Mouse (Mus musculus): ENCODE measurements around the gene Ddx41. TPM values are rescaled to one million over a fixed set of nuclear protein-coding genes. Genes with fewer than 3 reads are reported as not detected.
"Not testable (repeated sequence)": the region's sequence is repeated elsewhere in the genome, so short reads cannot be mapped to it uniquely, and the experiment has no call there.

The Ddx41 gene
- 61.4 and 66.2 TPM in 2 replicates for polyA plus RNA-seq (2015; fragmentation: Nextera tagmentation; extraction: Ambion mirVana)

DNA sequence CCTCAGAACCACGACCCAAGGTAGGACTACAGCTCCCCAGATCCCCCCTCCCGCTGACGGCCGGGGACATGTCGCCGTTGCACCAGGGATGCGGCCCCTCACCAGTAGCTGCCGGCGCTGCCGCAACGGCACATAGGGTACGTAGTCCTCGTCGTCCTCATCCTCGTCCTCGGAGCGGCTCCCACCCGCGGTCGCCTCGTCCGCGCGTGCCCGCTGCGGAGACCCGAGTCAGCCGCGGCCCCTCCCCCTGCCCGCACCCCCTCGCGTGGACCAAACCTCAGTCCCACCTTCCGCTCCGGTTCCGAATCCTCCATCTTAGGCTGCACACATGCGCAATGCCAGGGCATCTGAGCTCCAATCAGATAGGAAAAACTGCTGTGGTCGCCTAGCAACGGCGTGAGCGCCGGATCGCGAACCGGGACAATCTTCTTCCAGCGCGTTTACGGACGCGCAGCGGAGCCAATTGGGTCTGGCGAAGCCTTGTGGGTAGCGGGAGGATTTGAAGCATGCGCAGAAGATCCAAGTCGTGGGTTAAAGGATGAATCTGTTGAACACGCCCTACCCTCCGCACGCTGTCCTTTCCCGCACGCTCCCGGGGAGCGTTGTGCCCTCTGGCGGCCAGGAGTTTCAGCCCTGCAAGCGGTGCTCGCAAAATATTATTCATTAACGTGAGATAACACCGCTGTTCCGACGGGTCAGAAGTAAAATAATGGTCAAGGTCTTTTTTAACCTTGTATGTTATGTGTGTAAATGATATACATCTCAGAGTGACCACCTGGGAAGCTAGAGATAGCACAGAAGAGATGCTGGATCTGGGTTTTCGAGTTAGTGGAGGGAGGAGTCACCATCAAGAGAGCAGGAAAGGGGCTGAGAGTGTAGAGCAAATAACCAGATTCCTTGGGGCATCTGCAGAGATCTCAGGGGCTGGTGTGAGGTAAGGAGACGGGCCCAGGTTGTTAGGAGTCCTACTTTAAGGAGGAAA lies at the start of gene Ddx41:
TSS of gene Ddx41 (minus strand) at position 465 of the 982 bp plus-strand sequence.
- WGBS = under 1% methylated on average over 70 of the region's 70 CpGs
- peak within 1 kb of the TSS; percentile 89 for H3K4me3 ChIP-seq (replicated peaks)
- no peaks in the 10 kb centered on the region for H3K9me3 ChIP-seq (replicated peaks)
- no peaks in the 10 kb centered on the region for H3K27me3 ChIP-seq
- peak within 1 kb of the TSS; percentile 91 for H3K4me2 ChIP-seq (replicated peaks)
- peak within 1 kb of the TSS; percentile 92 for H3K9ac ChIP-seq
- peak within 1 kb of the TSS; percentile 45 for H3K27ac ChIP-seq (replicated peaks)
- peaks cover 72% of the 10 kb centered on the region for H3K36me3 ChIP-seq
- ATAC-seq (ENCODE audit: insufficient number of reproducible peaks, low FRiP score, low TSS enrichment, low read depth) = peak; percentile 96
- H3K4me1 ChIP-seq = peaks cover 17% of the 10 kb centered on the region

DNA sequence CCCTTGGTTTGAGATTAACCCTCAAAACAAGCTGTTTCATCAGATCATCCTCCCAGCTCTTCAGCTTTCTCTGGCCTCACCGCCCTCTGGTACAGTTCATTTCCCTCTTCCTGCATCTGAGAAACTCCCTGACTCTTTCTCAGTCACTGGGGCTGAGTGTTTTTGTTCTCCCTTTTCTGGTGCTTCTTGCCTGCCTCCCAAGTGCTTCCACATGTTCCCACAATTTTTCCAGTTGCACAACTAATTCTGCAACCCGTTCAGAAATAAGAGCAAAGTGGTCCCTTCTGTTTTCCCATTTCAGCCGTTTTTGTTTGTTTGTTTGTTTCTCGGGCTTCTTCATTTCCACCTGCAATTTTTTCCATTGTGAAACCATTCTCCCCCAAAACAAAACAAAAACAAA lies 41.6 kb upstream of the Ddx41 start:
- WGBS = 65% methylated on average over 4 of the region's 4 CpGs
- ATAC-seq (ENCODE audit: insufficient number of reproducible peaks, low FRiP score, low TSS enrichment, low read depth) = no peak
- H3K9me3 ChIP-seq (replicated peaks) = no peaks in the 10 kb centered on the region
- H3K27me3 ChIP-seq = no peaks in the 10 kb centered on the region
- no peak overlapping the region for H3K27ac ChIP-seq (replicated peaks)
- no peaks in the 10 kb centered on the region for H3K4me1 ChIP-seq
- H3K9ac ChIP-seq = no peak overlapping the region
- H3K4me2 ChIP-seq (replicated peaks) = no peak overlapping the region
- no peaks in the 10 kb centered on the region for H3K36me3 ChIP-seq
- no peak overlapping the region for H3K4me3 ChIP-seq (replicated peaks)

DNA sequence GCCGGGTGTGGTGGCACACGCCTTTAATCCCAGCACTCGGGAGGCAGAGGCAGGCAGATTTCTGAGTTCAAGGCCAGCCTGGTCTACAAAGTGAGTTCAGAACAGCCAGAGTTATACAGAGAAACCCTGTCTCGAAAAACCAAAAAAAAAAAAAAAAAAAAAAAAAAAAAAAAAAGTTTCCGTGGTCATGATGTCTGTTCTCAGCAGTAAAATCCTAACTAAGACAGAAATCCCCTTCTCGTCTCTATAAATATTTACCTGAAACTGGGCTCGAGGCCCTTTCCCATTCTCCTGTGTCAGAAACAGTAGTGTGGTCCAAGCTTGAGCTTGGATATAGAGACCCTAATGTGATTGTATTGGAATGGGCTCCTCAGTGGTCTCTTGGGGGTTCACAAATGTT lies 40.4 kb upstream of the Ddx41 start:
- not testable (repeated sequence) for H3K9me3 ChIP-seq (replicated peaks); H3K4me2 ChIP-seq (replicated peaks); H3K9ac ChIP-seq; ATAC-seq (ENCODE audit: insufficient number of reproducible peaks, low FRiP score, low TSS enrichment, low read depth); H3K4me1 ChIP-seq; H3K4me3 ChIP-seq (replicated peaks); H3K36me3 ChIP-seq; H3K27me3 ChIP-seq; H3K27ac ChIP-seq (replicated peaks)
- WGBS = 89% methylated on average over 7 of the region's 7 CpGs

DNA sequence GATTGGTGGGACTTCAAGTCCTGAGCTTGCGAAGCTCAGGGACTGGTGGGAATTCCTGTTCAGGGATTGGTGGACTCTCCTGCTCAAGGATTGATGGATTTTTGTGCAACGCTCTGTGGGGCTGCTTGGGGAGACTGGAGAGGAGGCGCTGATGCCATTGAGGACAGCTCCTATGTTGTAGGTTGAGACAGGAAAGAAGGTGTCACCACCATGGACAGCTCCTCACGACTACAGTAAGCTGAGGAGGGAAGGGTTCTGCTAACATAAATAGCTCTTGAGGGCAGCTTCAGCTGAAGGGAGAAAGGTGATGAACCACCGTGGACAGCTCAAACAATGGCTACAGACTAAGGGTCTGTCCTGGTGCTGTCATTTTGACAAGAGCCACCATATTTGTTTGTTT lies 39.5 kb upstream of the Ddx41 start:
- Histone ChIP-seq H3K4me3 (replicated peaks) (no peak overlapping the region), H3K27ac (replicated peaks) (no peak overlapping the region), H3K4me1 (0 out of 2 replicates have a peak, but pooled peaks cover 4% of the 10 kb centered on the region), H3K27me3 (no peaks in the 10 kb centered on the region), H3K9me3 (replicated peaks) (no peaks in the 10 kb centered on the region), H3K4me2 (replicated peaks) (no peak overlapping the region), H3K36me3 (no peaks in the 10 kb centered on the region), H3K9ac (no peak overlapping the region)
- 55% methylated on average over 5 of the region's 5 CpGs for WGBS
- no peak for ATAC-seq (ENCODE audit: insufficient number of reproducible peaks, low FRiP score, low TSS enrichment, low read depth)

DNA sequence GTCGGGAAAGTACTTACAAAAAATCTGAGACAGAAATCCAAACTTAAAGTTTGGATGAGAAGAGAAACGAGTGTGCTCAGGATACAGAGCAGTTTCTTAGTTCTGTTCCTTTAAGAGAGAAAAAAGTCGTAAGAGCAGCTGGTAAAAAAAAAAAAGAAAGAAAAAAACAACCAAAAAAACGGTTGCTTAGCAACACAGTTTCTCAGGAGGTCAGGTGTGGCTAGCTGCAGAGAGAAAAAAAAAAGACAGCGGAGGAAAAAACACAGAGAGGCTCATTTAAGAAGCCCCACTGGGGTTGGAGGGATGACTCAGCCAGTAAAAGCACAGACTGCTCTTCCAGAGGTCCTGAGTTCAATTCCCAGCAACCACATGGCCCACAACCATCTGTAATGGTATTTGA lies 37.9 kb upstream of the Ddx41 start:
- Histone ChIP-seq H3K9ac (no peak overlapping the region), H3K9me3 (replicated peaks) (no peaks in the 10 kb centered on the region), H3K4me3 (replicated peaks) (no peak overlapping the region), H3K36me3 (no peaks in the 10 kb centered on the region), H3K4me1 (peaks cover 13% of the 10 kb centered on the region), H3K27me3 (no peaks in the 10 kb centered on the region), H3K4me2 (replicated peaks) (no peak overlapping the region), H3K27ac (replicated peaks) (no peak overlapping the region)
- 72% methylated on average over 5 of the region's 5 CpGs for WGBS
- no peak for ATAC-seq (ENCODE audit: insufficient number of reproducible peaks, low FRiP score, low TSS enrichment, low read depth)

DNA sequence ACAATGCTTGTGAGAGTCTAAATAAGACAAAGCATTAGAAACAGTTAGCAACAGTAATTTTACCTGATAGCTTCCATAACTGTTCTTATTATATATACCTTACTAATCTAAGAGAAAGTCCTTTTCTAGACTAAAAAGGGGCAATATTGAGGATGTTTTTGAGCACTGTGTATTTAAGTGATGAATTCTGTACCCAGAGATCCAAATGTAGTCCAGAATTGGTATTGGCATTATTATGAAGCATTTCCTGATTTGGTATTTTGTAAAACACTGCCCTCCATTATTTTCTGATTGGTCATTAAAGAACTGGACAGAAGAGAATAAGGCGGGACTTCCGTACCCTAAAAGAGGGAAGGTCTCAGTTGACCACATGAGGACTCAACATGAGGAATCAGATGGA lies 37.0 kb upstream of the Ddx41 start, which contains the start of gene Tmed9:
TSS of gene Tmed9 (plus strand) at position 301 of the 400 bp plus-strand sequence.
- no peak within 1 kb of the TSS for H3K9ac ChIP-seq
- no peaks in the 10 kb centered on the region for H3K36me3 ChIP-seq
- H3K4me3 ChIP-seq (replicated peaks) = no peak within 1 kb of the TSS
- 95% methylated on average over 2 of the region's 2 CpGs for WGBS
- H3K27me3 ChIP-seq = no peaks in the 10 kb centered on the region
- no peak for ATAC-seq (ENCODE audit: insufficient number of reproducible peaks, low FRiP score, low TSS enrichment, low read depth)
- H3K27ac ChIP-seq (replicated peaks) = no peak within 1 kb of the TSS
- no peak within 1 kb of the TSS for H3K4me2 ChIP-seq (replicated peaks)
- H3K9me3 ChIP-seq (replicated peaks) = no peaks in the 10 kb centered on the region
- peaks cover 18% of the 10 kb centered on the region for H3K4me1 ChIP-seq

DNA sequence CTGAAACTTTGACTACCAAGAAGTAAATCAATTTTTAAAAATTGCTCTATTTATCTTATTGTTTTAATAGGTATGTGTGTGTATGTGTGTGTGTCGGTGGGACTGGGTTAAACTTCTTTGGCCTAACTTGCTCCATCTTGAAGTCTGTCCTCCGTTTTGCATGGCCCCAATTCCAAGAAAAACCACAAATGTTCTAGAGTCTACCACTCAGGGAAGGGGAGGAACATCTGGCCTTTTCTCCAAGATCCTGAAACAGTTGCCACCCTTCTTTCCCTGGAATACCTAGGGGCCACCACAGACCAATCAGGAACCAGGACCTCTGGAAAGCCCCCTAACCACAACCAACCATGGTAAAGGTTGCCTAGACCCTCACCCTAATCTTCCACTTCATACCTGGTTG lies 35.5 kb upstream of the Ddx41 start:
- H3K27ac ChIP-seq (replicated peaks) = no peak overlapping the region
- H3K9ac ChIP-seq = no peak overlapping the region
- H3K4me3 ChIP-seq (replicated peaks) = no peak overlapping the region
- H3K4me2 ChIP-seq (replicated peaks) = 0 out of 2 replicates have a peak overlapping the region, but pooled peaks have one; percentile 4
- H3K36me3 ChIP-seq = peaks cover 9% of the 10 kb centered on the region
- ATAC-seq (ENCODE audit: insufficient number of reproducible peaks, low FRiP score, low TSS enrichment, low read depth) = no peak
- 49% methylated on average over 2 of the region's 2 CpGs for WGBS
- H3K9me3 ChIP-seq (replicated peaks) = no peaks in the 10 kb centered on the region
- H3K4me1 ChIP-seq = peaks cover 18% of the 10 kb centered on the region
- H3K27me3 ChIP-seq = no peaks in the 10 kb centered on the region

DNA sequence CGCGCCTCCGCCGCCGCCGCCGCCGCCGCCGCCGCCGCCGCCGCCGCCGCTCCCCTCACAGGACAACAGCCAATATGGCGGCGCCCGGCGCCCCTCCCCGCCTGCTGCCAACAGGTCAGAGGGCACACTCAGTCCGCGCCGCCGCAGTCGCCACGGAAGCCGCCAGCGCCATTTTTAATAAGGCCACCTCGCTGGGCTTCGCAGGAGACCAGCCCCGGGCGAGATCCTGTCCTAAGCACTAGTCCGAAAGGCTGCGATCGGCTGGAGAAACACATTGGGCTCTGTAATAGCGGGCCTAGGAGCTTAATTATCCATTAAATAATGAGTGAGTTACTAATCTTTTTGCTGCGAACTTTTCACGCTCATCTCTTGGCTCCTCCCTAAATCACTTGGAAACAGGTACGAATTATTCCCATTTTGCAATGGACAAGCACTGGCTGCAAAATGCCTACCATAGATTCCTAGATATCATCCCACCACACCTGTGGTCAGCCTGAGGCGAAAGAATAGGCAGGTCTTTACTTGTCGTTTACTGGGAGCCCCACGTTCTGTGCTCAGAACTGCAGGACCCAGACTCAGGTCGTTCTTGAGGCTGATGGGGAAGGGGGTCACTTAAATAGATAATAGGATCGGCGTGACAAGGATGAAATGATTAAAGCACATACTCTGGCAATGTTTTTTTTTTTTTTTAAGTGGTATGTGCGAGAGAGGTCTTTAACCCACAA lies 34.7 kb upstream of the Ddx41 start, which contains the start of gene Fam193b:
TSS of gene Fam193b (minus strand) at position 94 of the 725 bp plus-strand sequence.
- H3K27me3 ChIP-seq = no peaks in the 10 kb centered on the region
- peak within 1 kb of the TSS; percentile 95 for H3K4me3 ChIP-seq (replicated peaks)
- peak within 1 kb of the TSS; percentile 92 for H3K27ac ChIP-seq (replicated peaks)
- WGBS = 2% methylated on average over 44 of the region's 47 CpGs
- H3K9me3 ChIP-seq (replicated peaks) = no peaks in the 10 kb centered on the region
- peak within 1 kb of the TSS; percentile 91 for H3K9ac ChIP-seq
- ATAC-seq (ENCODE audit: insufficient number of reproducible peaks, low FRiP score, low TSS enrichment, low read depth) = peak; percentile 91
- peak within 1 kb of the TSS; percentile 89 for H3K4me2 ChIP-seq (replicated peaks)
- H3K4me1 ChIP-seq = peaks cover 18% of the 10 kb centered on the region
- H3K36me3 ChIP-seq = peaks cover 14% of the 10 kb centered on the region

DNA sequence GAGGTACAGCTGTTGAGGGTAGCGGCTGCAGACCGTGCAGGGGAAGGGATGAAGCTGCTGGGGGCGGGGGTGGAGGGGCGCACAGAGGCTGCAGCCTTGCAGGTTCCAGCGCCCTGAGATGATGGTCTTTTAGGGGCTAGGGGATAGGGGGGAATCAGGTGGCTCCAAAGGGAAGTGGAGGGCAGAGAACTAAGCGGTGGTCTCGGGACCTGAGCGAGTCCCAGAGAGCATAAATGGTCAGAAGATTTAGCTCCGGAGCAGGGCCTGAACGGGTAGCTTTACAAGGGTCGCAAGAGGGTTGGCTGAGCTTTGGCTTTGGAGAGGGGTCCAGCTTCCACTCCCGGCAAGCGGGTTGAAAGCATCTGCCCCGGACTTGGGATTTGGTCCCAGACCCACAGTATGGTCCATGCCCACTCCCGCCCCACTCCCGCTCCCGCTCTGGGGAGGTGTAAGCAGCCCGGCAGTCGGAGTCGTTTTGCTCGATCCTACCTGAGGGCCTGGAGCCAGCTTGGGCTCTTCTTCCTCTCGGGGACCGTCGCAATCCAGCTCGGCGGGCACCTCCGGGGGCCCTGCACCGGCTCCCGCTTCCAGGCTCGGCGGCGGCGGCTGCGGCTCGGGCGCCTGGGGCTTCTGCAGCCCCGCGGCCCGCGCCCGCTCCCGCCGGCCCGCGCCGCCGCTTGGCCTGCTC lies 34.0 kb upstream of the Ddx41 start:
- H3K36me3 ChIP-seq = peaks cover 18% of the 10 kb centered on the region
- H3K9ac ChIP-seq = peak overlapping the region; percentile 91
- H3K27me3 ChIP-seq = no peaks in the 10 kb centered on the region
- H3K9me3 ChIP-seq (replicated peaks) = no peaks in the 10 kb centered on the region
- peaks cover 18% of the 10 kb centered on the region for H3K4me1 ChIP-seq
- WGBS = 0% methylated on average over 46 of the region's 47 CpGs
- ATAC-seq (ENCODE audit: insufficient number of reproducible peaks, low FRiP score, low TSS enrichment, low read depth) = peak; percentile 70
- H3K4me2 ChIP-seq (replicated peaks) = peak overlapping the region; percentile 89
- H3K27ac ChIP-seq (replicated peaks) = peak overlapping the region; percentile 92
- peak overlapping the region; percentile 95 for H3K4me3 ChIP-seq (replicated peaks)

DNA sequence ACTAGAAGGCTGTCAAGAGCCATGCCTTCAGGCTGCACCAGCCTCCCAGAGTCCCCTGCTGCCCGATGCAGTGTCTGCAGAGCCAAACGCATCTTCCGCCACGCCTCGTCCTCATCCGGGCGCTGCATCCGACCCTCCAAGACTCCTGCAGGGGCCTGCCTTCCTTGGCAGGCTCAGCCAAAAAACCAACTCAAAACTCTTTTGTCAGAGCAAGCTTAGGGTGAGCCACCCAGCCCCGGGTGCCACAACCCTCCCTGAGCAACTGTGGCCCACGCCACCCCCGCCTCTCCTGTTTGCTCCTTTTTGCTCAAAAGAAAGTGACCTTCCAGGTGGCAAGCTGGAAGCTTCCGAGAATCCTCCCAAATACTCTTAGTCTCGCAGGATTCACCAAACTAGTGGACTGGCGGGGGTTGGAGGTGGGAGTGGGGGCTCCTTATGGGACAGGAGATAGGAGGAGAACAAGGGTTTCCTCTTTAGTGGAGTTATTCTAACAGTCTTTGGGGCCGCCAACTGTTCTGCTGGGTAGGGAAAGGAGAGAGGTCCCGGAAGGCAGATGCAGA lies 33.3 kb upstream of the Ddx41 start:
- 0 out of 2 replicates have a peak, but pooled peaks have one; percentile 11 for ATAC-seq (ENCODE audit: insufficient number of reproducible peaks, low FRiP score, low TSS enrichment, low read depth)
- 3% methylated on average over 16 of the region's 16 CpGs for WGBS
- Histone ChIP-seq H3K36me3 (peaks cover 18% of the 10 kb centered on the region), H3K9ac (peak overlapping the region; percentile 91), H3K4me1 (peaks cover 18% of the 10 kb centered on the region), H3K4me2 (replicated peaks) (peak overlapping the region; percentile 89), H3K9me3 (replicated peaks) (no peaks in the 10 kb centered on the region), H3K4me3 (replicated peaks) (peak overlapping the region; percentile 95), H3K27ac (replicated peaks) (peak overlapping the region; percentile 92), H3K27me3 (no peaks in the 10 kb centered on the region)
